Mouse (Mus musculus) left cerebral cortex, adult 9 months (tissue): ENCODE data around the gene Cib2.
"Not testable (repeated sequence)": the region's sequence is repeated elsewhere in the genome, so short reads cannot be mapped to it uniquely, and the experiment has no call there.

Source experiments
- DNase-seq, 2 experiments: peaks; one replicate each; pipeline ENCODE4 v3.0.0; 2022; ENCODE audit warnings: low spot score in 2 of 2

Cib2 gene

DNA sequence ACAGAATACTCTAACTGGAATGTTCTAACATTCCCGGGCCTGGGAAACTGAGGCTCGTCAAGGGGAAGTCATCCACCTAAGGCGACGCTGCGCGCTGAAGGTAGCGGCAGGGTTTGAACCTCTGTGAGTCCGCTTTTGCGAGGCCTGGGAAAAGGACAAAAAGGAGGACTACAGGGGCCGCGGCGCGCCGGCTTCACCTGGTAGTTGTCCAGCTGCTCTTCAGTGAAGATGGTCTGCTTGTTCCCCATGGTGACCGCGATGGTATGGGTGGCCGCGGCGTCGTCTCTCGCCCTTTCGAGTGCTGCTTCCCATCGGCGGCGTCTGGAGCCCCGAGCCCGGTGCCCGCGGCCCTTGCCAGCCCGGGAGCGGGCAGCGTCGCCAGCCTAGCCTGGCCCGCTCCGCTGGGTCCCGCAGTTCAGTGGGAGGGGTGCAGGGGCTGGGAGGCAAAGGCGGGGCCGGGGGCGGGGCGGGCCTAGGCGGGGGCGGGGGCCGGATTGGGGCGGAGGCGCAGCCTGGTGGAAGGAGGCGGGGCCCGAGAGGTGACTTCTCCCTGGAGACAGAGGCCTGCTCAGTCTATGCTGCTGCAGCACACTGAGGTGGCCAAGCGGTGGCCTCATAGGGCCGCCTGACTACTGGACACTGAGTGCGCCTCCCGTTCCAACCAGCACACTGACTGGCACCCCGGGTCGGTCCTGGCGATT is at the start of gene Cib2:
TSS of gene Cib2 (minus strand) at position 448 of the 701 bp plus-strand sequence.
- DNase-seq = peak; percentile 39 to 79

DNA sequence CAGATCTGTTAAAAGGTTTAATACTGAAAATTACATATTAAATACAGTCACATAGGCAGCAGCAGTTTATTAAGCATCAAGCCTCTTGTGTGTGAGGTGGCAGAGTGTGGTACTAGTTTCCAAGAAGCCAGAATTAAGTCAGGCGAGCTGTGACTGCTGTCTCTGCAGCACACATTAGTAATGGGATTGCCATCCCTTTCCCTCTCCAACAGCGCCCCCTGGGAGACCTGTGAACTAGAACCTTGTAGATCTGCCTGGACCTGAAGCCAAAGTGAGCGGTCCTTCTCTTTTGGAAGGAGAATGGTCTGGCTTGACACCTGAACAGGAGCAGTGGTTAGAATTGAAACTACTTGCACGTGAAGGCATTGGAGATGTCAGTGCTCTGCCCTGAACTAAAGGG is 44.9 kb upstream of the Cib2 start:
- peak in 1 of 2 experiments; percentile 46 for DNase-seq

DNA sequence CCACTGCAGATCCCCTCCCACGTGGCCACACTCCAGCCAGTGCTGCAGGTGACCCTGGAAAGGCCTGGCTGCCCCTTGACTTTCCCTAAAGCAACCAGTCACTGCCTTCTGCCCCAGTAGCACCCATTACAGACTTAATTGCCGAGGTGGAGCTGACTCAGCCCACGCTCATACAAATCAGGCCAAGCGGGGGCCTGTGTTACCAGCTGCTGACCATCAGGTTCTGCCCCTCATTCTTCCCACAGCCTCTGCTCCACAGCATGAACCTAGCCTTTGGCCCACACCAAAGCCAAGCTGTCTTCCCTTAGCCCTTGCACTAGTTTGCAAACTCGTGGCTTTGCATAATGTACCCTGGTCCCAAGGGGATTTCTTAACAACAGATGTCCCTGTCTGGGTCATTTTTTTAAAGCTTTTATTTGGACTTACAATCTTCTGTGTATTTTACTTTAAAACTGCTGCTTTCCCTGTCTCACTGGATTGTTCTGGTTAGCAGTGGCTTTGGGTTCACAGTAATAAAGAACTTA is 44.2 kb upstream of the Cib2 start:
- no peak for DNase-seq

DNA sequence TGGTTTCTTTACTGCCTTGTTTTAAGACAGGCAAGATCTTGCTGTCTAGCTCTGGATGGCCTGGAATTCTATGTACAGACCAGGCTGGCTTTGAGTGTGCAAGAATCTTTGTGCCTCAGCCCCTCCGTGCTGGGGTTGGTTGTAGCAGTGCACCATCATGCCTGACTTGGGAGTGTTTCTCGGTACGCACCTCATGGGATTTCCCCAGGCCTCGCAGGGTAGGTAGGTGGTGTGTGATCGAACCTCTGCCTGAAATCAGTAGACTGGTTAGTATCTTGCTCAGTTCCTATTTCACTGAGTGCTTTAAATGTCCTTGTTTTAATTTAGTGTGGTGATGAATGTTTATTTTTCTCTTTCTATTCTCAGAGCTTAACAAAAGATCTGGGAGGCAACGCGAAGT is 42.9 kb upstream of the Cib2 start:
- DNase-seq = no peak

DNA sequence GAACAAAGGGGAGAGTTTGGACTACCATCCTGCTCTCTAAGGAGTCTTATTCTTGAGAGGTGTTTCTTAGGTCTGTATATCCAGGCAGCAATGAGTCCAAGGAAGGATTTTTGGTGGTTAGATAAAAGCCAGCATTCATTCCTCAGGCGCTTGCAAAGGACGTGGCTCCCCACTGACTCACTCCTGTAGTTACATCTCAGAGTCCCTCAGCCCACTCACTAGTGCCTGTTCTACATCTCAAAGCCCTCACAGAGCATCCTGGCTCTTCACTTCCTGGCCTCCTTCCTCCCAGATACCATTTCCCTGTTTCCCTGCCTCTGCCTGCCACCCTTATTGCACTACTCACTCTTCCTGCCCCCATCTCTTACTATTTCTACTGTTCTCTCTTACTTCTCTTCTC is 42.4 kb upstream of the Cib2 start:
- DNase-seq = no peak

DNA sequence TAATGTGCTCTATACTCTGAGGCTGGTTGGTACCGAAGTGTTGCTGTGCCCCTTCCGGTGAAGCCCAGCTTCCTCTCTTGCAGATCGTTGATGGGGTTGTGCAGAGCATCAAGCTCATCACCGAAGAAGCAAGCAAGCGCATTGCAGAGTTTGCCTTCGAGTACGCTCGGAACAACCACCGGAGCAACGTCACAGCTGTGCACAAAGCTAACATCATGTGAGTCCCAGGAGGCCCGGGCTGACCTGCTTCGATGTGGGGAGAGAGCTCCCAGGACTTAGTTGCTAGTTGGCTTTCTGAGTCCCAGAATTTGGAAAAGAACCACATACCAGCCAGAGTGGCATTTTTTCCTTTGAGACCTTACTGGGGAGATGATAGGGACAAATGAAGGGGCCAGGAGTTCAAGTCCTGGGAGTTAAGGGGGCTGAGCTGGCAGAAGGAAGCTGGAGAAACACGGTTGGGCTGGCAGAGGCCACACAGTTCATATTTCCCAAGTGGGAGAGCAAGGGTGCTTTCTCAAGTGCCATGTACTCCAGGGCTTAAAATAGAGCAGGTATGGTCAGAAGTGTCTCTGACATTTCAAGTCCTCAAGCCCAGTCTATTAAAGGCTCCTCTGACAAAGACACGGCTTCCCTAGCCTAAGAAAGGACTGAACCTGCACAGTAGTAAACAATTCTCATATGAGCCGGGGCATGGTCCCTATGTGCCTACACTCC is 36.9 kb upstream of the Cib2 start:
- no peak for DNase-seq

DNA sequence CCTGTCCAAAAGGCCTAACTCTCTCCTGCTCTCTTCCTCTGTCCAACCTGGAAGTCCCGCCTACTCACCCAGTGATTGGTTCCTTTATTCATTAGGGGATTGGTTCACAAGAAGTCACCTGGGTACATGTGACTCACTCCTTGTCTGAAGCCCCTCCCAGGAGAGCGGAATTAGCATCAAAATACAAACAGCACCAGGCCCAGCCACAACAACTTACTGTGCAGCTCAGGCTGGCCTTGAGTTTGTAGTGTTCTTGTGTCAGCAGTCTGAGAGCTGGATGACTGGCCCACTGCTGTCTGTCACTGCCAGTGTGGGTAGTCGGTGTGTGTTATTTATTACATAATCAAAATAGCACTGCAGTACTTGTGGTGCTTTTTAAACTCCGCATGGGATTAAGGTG is 33.6 kb upstream of the Cib2 start:
- not testable (repeated sequence) for DNase-seq

DNA sequence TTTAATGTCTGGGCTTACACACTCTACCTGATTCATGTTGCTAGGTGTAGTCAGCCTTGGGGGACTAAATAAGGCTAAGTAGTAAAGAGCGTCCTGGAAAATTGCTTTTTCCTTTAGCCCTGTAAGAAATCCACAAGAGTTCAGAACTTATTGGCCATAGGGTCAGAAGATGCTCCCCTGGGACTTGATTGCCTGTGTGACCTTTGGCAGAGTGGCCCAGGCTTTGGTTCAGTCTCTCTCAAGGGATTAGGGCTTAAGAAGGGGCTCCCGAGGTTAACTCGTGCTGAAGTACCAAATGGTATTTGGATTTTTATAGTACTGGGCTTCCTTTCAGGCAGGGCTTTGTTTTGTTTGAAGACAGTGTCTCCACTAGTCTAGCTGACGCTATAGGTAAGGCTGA is 27.8 kb upstream of the Cib2 start:
- no peak for DNase-seq

DNA sequence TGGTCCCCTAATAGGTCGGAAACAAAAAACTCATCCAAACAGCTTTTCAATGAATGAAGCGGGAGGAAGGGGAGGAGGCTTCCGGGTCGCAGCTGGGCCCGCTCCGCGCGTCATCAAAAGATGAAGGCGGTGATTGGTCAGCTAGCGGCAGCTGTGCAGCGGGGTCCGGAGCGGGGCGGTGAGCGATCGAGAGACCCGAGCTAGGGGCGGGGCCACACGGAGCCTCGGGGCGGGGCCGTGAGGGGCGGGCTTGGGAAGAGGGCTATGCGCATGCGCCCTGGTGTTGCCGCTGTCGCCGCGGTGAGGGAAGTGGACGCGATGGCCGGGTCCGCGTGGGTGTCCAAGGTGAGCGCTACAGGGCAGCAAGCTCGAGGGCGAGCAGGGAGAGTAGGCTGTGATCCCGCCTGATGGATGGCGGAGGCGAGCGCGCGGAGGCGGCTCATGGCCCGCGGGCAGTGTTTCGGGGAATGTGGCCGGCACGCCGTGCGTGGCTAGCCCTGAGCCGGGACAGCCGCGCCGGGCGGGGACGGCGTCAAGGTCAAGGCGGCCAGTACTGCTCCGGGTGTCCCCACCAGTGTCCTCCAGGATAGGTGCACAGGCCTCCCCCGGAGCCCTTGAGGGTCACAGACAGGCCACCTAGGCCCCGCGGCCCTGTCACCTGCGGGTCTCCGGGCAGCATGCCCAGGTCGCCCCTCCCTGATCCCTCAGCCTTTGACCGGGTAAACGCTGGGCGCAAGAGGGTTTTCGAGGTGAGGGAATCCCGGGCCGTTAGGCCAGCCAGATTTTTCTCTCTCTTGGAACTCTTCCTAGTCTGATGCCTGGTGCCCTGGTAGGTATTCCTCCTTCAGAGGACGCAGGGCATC is 26.4 kb upstream of the Cib2 start, which contains the start of gene Idh3a:
TSS of gene Idh3a (plus strand) at position 136 of the 863 bp plus-strand sequence.
- peak; percentile 95 to 97 for DNase-seq

DNA sequence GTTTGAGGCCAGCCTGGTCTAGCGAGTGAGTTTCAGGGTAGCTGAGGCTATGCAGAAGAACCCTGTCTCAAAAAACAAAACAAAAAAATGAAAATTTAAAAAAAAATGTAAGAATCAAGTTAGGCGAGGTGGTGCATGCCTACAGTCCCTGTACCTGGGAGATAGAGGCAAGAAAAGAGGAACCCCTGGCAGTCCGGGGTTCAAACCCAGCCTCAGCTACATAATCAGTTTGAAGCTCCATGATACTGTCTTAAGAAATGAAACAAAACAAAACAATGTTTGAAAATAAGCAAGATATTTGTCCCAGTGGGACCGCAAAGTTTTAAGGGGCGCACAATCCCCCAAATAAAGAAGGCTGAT is 25.8 kb upstream of the Cib2 start:
- DNase-seq = no peak

DNA sequence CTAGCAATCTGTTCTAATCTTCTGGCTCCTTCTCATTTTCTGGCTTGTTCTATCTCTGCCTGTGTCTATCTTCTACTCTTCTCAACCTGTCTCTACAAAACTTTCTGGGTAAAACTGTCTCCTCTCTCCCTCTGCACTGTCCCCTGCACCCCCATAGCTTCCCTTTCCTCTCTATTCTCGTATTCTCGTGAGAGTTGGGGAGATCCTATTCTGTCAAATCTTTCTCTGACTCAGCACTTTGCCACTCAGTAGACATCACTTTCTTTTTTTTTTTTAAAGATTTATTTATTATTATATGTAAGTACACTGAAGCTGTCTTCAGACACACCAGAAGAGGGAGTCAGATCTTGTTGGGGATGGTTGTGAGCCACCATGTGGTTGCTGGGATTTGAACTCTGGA is 24.1 kb upstream of the Cib2 start:
- DNase-seq = not testable (repeated sequence)

DNA sequence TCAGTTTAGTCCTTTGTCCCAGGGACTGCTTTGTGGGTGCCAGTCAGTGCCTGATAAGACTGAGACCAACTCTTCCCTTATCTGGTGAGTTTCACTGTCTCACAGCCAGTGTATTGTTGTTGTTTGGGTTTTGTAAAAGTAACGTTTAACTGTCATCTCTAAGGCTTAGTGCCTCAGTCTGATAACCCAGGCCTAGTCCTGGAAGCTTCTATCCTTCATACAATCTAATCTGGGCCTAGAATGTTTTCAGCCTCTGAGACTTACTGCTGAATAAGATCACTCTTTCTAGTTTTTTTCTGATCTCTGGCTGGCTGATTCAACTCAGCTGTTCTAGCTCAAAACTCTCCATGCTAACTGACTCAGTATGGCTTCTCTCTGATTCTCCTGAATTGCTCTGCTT is 23.7 kb upstream of the Cib2 start:
- no peak for DNase-seq

DNA sequence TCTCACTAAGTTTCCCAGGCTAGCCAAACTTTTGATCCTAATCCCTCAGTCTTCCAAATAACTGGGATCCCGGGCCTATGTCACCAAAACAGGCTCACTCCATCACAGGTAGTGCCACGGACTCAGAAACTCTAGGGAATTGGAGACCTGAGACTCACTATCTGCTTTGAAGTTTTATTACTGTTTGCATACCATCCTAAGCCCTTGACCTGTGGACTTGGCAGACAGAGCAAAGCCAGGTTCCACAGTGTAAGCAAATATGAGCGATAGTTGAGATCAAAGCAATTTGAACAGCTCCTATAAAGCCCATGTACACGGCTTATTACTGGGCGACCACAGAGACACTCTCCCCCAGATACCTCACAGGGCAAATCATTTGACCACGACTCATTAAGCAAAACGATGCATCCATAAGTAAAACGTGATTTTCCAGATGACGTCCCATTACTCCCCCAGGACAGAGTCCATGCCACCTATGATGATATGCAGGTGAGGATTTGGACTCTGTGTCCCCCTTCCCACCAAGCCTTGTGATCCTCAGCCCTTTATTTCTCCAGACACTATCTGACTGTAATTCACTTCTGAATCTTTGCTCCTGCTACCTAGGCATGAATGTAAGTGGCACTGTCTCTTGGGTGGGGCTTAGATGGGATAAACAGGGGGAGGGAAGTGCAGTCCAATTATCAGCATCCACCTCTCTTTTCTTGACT is 11.3 kb upstream of the Cib2 start:
- no peak for DNase-seq

DNA sequence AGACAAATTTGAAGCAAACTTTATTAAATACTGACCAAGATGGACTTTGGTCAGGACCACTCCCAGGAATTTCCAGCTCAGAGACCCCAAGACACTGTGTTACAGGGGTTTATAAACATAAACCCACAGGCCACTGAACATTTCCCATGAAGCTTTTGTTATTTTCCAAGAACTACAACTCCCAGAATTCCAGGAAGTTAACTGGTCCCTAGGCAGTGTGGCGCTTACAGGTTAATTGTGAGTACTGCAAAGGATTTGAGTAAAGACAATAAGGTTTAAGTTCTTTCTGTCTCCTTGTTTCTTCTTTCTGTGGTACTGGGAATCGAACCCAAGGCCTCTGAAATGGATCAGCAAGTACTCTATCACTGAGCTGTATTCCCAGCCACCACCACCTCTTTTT is 8.7 kb upstream of the Cib2 start:
- DNase-seq = no peak

DNA sequence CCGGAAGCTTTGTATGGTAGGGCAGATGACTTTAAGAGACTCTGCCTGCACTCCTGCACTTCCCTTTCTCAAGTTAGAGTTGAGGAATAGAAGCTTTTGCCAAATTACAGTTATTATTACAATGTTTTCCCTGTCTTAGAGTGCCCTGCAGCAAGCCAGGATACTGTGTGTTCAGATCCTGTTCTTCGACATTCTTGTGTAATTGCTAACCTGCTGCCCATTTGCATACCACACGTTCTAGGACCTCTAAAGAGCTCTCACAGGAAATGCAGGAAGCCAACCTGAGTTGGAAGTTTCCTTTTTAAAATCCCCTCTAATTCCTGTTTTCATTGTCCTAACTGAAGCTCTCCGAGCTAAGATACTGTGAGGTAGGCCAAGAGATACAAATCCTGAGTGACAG is 6.9 kb upstream of the Cib2 start:
- DNase-seq = no peak

DNA sequence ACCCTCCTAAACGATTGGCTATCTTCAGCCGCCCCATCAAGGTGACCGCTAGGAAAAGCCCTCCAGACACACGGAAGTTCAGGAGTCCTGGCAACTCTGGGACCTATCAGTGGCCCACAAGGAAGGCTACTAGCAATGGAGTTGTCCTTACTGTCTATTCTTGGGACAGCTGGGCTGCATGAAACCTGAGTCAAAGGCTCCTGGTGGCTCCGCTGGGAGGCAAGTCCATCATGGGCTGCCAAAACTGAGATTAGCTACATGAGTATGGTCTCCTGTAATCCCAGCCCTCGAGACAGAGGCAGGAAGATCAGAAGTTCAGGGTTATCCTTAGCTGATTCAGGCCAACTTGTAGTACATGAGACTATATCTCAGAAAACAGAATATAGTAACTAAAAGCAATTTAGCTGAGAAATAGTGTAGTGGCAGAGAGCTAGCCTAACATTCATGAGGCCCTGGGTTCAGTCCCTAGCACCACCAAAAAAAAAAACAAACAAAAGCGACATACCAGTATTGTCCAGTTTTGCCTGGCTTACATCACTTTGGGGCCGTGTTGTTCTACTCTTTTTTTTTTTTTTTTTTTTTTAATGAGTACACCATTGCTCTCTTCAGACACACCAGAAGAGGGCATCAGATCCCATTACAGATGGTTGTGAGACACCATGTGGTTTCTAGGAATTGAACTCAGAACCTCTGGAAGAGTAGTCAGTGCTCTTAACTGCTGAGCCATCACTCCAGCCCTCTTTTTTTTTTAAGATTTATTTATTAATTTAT is 998 bp upstream of the Cib2 start:
- no peak for DNase-seq

DNA sequence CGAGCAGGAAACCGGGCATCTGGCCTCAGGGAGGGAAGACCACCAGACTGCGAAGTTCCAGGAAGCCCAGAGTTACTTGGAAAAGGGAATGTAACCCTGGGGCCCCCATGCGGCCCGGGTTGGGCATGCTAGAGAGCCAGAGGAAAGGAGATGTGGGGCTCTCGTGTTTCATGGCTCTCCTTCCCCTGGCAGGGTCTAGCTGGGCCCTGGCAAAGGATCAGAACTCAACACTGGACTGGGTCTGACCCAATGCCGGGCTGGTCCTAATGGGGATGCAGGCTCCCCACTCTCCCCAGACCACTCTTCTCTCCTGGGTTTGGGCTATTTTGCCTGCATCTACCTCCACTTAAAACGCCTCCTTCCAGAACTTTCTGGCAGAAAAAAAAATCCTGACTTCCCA is 1.3 kb downstream of the Cib2 start:
- no peak for DNase-seq

DNA sequence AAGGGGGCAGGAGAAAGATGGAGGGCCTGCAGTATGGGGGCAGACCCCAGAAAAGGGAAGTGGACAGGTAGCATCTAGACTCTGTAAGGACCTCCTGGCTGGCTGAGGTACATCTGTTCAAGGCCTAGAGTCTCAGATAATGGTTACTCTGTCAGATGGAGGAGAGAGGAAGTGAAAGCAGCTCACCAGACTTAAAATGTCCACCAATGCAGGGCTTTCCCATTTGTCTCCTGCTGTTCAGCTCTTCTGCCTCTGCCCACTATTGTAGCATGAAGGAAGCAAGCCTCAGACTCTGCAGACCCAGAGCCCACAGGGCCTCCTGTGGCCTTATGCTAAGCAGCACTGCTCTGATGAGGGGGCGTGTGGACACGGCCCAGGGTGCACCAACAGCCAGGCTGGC is 5.0 kb downstream of the Cib2 start:
- no peak for DNase-seq

DNA sequence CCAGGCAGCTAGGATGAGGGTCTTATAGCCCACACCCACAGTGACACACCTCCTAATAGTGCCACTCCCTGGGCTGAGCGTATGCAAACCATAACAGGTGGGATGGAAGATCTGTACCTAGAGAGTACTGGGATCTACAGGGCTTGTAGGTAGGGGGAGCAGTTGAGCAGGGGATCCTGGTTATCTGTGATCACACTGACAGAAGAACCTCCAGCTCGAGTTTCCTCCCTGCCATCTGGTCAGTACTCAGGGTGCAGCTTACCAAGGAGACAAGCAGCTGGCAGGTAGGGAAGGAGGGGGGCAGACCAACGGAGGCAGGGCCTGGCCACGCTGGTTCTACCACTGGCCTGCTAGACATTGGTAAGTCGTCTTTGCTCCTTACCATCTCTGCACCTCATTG is 7.6 kb downstream of the Cib2 start:
- DNase-seq = peak in 1 of 2 experiments; percentile 47

DNA sequence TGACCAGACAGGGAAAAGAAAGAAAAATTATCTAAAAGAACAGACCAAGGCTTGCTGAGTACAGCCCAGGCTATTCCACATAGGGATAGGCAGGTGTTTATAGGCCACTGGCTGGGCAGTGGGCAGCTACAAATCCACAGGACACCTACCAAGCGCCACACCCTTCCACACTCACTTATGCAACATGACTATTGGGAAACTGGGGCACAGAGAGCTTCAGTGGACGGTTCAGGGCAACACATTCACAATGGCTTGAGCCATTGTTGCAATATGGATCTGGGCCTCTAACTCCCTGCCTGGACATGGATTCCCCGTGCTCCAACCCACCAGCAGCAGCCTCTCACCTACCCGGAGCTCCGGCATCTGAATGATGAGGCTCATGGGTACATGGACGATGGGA is 10.6 kb downstream of the Cib2 start:
- no peak for DNase-seq

DNA sequence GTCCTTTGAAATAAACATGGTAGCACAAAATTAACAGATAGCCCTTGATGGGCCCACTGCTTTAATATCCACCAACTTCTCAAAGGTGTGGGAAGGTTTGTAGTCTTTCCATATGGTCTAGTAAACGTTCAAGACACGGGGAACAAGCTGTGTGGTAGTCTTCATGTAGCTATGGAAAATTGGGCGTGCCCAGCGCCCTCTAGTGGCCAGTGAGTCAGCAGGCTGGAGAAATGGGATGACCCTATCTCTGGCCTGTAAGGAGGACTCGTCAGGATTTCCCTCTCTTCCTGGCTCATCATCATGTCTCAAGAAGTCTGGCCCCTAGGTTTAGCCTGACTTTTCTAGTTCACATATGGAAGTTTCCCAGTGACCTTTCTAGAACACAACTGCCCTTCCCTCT is 12.5 kb downstream of the Cib2 start:
- DNase-seq = peak in 1 of 2 experiments; percentile 63
